Mouse (Mus musculus) cerebellum, postnatal 4 days (tissue): ENCODE measurements at regions not wholly inside any gene's neighbourhood (a gene's known extent, or its start where the extent isn't known, plus 50 kb on each side); places are given as distances from the start of the nearest gene placed in this dataset.

Experiments
- DNase-seq, 2 experiments: peaks; one replicate each; pipeline ENCODE4 v3.0.0; 2022; ENCODE audit warnings: low spot score in 2 of 2, mixed read lengths in 1 of 2

DNA sequence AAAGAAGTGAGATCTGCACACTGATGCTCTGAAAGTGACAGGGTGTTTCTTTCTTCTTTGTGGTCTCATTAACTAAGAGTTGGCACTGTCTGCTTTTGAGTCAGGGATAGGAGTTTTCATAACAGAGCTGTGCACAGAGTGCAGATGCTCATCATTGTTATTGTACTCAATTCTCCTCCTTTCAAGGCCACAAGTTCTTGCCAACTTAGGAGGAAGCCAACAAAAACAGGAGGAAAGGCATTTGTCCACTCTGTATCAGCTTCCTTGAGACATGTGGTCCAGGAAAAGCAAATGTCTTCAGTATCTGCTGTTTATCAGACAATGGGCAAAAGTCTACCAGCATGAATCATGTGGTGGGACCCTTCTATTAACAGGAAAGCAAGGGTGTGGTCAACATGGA lies 345.1 kb downstream of the Fam181b start:
- DNase-seq = no peak

DNA sequence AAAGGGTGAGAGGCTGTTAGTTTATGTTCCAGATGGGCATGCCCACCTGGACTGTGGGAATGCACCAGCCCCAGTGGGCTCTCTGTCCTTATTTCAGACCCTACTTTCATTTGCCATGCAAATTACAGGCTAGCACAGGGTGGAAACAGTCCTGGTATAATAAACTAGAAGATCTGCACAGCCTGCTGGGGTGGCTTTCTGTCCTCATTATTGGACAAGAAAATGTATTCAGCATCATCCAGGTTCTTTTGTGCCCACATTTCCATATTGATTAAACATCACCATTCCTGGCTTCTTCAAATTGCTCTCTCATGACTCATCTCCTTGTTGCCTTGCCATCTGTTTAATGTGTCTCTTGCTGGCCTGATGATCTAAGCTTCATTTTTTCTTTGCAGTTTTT lies 355.4 kb downstream of the Fam181b start:
- no peak for DNase-seq

DNA sequence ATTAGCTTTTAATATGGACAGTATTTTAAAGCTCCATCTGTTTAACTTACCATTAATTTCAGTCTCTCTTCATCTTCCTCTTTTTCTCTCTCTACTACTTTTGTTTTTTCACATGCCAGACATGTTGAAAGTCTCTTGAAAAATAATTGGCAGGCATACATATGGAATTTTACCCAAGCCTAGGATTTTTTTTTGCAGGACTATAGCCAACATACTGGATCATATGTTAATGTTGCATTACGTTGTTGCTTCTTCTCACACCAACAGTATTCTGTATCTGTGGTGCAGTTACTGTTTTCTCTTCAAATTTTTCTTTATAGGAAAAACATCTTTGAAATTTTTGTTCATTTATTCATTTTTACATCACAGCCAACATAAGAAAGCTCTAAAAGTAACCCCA lies 374.4 kb downstream of the Fam181b start:
- no peak for DNase-seq

DNA sequence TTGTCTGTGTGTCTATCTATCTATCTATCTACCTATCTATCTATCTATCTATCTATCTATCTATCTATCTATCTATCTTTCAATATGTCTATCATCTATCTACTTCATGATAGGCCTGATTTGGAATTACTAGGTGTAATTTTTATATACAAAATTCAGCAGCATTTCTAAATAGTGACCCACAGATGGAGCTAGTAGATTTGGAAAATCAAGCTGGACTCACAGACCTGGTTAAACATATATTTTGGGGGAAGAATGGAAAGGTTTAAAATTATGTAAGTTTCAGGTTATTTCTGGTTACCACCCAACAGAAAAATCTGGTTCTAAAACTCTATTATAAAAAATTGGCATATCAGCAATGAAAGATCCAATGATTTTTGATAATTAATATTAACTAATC lies 383.7 kb downstream of the Fam181b start:
- no peak for DNase-seq

DNA sequence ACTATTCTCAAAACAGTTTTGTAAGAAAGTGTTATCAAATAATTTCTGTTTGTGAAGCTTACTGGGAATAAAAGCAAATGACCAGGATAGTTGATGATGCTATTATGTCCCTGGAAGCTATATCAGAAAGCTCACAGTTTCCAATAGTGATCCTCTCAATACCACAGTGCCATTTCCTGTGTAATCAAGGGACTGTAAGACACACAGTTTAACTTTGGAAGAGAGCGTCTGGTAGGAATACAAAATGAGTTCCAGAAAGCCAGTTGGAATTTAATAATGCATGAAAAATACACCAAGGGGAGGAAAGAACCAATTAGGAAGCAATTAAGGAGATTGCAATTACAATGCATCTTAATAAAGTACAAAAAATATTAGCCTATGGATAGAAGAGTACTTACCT lies 393.7 kb downstream of the Fam181b start:
- DNase-seq = no peak

DNA sequence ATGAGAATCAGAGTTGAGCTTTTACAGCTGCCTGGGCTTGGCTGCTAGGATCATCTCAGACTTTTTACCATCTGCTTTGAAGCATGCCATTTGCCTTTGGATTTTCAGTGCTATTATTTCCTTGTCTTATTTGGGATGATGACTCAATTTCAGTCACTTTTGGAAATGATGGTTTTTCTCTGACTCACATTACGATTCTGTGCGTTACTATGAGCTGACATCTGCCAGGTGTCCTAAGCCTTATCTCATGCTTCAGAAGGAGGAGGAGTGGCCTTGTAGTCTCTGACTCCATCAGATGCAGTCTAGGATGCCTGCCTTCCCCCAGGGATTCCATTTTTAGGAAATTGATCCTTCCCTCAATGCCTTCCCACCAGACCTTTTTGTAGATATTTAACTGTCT lies 431.0 kb downstream of the Fam181b start:
- DNase-seq = no peak

DNA sequence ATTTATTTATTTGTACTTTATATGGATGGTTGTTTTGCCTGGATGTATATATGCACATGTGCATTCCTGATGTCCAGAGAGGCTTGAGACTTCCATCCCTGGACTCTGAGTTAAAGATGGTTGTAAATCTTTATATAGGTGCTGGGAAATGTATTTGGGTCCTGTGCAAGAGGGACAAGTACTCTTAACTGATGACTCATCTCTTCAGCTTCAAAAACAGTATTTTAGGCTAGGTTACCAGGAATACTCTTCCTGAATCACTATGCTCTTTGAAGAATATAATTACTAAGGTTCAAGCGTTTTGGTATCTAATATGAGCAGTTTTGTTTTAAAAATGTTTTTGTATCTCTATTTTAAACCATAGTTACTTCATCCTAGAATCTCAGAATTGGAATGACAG lies 431.6 kb downstream of the Fam181b start:
- DNase-seq = no peak

DNA sequence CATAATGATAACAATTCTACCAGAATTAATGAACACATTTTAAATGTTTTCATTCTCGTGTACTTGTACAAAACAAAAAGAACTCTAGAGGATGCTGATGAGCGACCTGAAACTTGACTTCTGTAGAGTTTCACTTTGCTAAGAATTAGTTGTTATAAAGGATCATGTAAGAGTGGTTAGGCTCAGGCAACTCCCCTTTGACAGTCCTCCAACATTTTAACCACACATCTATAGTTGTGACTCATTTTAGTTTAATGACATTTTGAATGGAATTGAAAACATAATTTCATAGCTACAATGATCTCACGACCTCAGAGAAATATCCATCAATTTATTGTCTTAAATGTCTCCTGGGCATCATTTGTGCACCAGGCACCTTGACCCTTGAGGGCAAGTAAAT lies 479.5 kb downstream of the Fam181b start:
- DNase-seq = no peak

DNA sequence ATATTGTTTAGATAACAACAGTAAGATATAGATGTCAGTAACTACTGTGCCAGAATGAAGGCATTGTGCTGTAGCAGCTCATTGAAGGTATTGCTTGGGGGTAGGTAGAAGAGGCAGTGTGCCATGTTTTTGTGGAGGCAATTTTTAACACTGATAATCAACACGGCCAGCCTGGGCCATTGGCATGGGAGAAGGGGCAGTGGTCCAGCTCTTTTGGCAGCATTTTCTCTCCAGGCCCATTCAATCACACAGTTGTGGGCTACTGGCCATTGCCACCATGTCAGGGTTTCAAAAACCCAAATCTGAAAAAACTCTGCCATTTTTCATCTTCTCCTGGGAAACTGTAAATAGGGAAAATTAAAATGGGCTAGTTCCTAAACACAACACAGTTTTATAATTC lies 497.9 kb downstream of the Fam181b start:
- DNase-seq = peak in 1 of 2 experiments; percentile 36

DNA sequence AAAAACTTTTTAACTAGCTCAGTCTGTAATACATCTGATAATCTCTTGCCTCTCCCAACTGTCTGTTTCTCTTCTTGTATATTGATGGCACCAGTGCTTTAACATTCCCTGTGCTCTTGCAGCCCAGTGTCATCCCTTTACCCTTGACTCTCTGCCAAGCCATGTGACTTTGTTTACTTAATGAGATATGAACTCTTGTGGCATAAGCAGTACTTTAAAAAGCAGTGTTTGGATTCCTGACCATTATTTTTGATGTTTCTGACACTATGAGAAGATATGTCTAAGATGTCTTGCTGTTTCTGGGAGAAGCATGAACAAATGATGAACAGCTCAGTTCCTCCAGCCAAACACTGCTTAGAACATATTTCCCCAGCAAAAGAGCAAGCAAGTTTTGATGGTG lies 507.5 kb downstream of the Fam181b start:
- no peak for DNase-seq

DNA sequence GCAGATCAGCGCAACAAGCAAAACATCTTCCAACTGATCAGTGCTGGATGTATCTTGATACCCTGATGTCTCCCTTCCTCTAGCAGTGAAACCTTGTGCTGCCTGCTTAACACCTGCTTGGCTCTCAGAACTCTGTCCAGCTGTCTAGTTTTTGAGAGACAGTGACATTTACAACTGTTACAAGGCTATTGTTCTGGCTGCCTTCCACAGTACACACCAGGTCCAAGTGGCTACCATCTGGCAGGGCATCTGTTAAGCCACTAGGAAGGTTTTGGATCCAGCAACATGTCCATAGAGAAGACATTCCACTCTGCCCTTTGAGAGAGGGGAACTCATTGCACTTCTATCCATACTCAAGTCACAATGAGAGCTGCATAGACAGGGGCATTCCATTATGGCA lies 508.4 kb downstream of the Fam181b start:
- peak in 1 of 2 experiments; percentile 34 for DNase-seq
